Mouse (Mus musculus) G1E (cell line): ENCODE results near the gene Atp5e.

Experiments used
- CTCF ChIP-seq: IDR thresholded peaks from 2 replicates; pipeline ENCODE4 v1.5.1; 2012; ENCODE audit warnings: low read depth, low read length, inconsistent platforms, mixed read lengths
- GATA1 ChIP-seq: IDR thresholded peaks from 2 replicates; pipeline ENCODE4 v1.6.1; 2012; ENCODE audit warnings: borderline replicate concordance, low read length, inconsistent platforms, mixed read lengths
- GATA2 ChIP-seq: IDR thresholded peaks from 2 replicates; pipeline ENCODE4 v1.6.1; 2012; ENCODE audit warnings: low read depth, low read length, inconsistent platforms, borderline replicate concordance
- POLR2AphosphoS5 ChIP-seq: IDR thresholded peaks from 2 replicates; pipeline ENCODE4 v1.6.1; 2012; ENCODE audit warnings: low read depth, low read length, inconsistent platforms; ENCODE audit not compliant: insufficient replicate concordance
- TAL1 ChIP-seq: conservative IDR thresholded peaks from 2 replicates; pipeline ENCODE4 v1.6.1; 2012; ENCODE audit warnings: low read depth, low read length, inconsistent platforms, mixed read lengths

DNA sequence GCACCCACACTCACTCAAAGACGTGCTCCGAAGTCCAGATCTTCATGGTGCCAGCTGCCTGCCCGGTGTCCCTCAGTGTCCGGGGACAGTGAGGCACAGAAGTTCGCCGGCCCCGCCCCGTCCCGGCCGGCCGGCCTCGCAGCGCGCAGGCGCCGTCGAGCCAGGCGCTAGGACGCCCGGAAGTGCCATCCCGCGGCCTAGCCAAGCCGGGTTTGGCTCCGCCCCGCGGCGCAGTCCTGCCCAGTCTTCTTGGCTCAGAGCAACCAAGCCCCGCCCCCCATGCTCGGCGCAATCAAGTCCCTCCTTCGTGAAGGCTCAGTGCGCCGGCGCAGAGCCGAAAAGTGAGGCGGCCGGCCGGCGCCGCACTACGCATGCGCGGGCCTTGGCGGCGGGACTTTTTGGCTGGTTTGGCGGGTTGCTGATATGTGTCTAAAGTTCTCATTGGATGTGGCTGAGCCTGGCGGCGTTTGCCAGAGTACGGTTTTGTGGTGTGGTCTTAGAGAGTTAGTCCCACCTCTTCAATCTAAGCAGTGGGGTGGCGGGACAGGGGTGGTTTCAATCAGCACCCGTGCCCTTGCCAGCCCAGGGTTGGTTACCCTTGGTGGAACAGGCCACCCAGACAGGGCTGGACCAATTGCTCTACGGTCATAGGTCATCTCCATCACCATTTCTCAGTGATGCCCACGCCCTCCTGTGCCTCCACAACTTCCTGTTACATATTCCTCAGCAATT is 9.1 kb upstream of the Atp5e start, which contains the start of gene Prelid3b:
- TF ChIP-seq GATA1 = no peak
- TF ChIP-seq CTCF = no peak
- no peak for TF ChIP-seq POLR2AphosphoS5
- no peak for TF ChIP-seq GATA2
- no peak for TF ChIP-seq TAL1
